Mouse (Mus musculus) testis, adult 2 months (tissue): ENCODE data around the gene Pdzd8.

Source experiments
- CTCF ChIP-seq: fragments of 200-500 bp; IDR thresholded peaks from 2 replicates; pipeline ENCODE4 v1.5.1; 2012; ENCODE audit warnings: low read depth, mild to moderate bottlenecking, inconsistent platforms, low read length, moderate library complexity; ENCODE audit not compliant: control insufficient read depth, insufficient read depth, insufficient replicate concordance
- POLR2A ChIP-seq: fragments of 200-500 bp; IDR thresholded peaks from 2 replicates; pipeline ENCODE4 v1.6.1; 2012; ENCODE audit warnings: low read depth, mild to moderate bottlenecking, inconsistent platforms, low read length, moderate library complexity; ENCODE audit not compliant: control insufficient read depth

GRCm38 (mm10) chr19:59374940-59375339 lies 29.4 kb upstream of the Pdzd8 start:
- TF ChIP-seq POLR2A (no peak), CTCF (no peak)
